Mouse (Mus musculus): ENCODE measurements at regions not wholly inside any gene's neighbourhood (a gene's known extent, or its start where the extent isn't known, plus 50 kb on each side); places are given as distances from the start of the nearest gene placed in this dataset.

DNA sequence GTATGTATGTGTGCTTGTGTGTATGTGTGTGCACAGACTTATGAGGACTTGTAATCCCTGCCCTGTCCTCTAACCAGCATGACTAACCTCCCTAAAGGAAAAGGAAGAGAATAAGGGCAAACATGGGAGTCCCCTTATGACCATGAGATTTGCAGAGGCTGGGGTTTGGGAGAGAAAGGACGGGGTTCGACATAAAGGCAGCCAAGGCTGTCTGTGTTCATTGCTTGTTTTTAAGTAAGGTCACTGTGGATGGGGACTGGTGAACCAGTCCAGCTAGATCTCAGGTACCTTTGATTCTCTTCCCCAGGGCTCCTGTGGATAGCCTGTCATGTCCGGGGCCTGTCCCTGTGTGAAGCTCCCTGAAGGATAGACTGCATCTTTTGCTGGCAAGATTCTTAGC is 55.6 kb downstream of the Irf2bp2 start:
- intact Hi-C loops (cut with DNase I; ENCODE audit: low total_unique reads): no loop called here
- DNase-seq: no peak

DNA sequence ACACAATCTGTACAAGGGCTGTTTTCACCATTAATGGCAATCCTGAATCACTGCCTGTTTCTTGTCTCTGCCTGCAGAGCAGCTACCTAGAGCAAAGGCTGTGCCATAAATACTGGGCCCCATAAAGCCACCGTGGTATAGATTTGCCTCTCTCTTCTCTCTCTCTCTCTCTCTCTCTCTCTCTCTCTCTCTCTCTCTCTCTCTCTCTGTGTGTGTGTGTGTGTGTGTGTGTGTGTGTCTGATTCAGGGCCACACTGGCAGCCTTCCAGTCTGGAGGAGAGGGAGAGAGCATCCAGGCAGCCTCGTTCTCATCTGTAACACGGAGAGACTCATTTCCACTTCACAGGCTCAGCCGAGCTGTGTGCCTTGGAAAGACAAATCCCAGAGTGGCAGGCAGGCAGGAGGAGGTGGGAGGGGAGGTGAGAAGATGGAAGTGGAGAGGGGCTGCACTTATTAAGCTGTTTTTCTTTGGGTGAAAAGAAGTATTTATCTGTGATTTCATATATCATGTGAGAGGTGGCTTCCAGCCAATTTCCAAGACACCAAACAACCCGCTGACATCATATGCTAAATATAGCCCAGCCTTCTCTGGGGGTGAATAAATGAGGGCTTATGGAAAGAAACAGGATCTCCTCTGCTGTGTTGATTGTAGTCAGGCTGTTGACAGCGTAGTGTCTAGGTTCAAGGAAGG is 56.7 kb downstream of the Irf2bp2 start:
- intact Hi-C loops (cut with DNase I; ENCODE audit: low total_unique reads): no loop called here
- peak; percentile 71 for DNase-seq

DNA sequence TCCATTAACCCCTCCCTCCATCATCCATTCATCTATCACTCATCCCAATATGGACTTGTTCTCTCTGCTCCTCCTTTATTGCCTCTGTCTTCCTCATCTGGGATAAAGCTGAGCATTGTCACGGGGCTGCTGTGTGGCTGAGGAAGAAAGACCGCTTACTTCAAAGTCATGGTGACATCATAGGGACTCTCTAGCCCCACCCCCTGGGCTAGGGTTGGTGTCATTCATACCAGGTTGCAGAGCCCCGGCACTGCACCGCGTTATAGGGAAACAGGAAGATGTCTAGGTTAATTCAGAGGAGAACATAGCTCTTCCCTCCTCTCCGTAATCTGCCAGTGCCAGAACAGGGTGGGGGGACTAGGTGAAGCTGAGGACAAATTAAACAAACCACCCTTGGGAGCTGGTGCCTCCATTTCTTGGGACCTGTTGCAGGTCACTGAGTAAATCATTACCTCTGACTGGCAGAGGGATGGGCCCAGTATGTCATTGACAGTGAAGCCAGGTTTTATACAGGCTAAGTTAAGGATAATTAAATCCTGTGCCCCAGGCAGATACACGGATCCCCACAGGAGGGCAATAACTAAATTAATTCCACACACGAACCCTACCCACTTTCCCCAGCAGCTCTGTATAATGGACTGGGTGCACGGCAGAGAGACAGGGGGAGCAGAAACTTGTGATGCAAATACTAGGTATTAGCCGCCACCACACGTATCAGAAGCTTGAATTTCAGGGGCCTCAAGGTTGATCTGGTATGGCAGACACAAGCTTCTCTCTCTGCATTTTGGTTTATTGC is 57.5 kb downstream of the Irf2bp2 start:
- intact Hi-C loops (cut with DNase I; ENCODE audit: low total_unique reads): no loop called here
- no peak for DNase-seq

DNA sequence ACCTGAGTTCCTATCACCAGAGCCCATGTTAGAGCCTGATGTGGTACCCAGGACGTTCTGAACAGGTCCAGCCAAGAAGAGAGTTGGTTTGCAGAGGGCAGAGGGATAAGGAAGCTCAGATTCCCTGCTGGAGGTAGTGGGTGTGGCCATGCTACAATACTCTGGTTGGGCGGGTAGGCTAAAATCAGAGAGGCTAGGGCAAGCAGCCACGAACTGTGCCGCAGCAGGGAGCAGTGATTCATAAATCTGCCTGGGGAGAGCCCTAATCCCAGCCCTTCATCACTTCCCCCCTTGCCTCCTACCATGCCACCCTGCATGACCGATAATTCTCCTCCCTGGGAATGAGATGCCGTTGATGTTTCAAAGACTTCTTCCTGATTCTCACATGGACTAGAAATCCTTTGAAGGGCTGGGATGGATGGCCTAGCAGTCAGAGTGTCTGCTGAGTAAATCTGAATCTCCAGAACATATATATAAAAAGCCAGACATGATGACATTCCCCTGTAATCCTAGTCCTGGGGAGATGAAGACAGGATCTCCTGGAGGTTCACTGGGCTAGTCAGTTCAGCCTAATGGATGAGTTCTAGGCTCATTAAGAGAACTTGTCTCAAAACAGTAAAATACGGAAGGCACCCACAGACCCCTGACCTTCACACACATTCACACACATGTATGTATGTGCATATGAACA is 57.6 kb upstream of the Tarbp1 start:
- intact Hi-C loops (cut with DNase I; ENCODE audit: low total_unique reads): no loop called here
- DNase-seq: peak; percentile 69

DNA sequence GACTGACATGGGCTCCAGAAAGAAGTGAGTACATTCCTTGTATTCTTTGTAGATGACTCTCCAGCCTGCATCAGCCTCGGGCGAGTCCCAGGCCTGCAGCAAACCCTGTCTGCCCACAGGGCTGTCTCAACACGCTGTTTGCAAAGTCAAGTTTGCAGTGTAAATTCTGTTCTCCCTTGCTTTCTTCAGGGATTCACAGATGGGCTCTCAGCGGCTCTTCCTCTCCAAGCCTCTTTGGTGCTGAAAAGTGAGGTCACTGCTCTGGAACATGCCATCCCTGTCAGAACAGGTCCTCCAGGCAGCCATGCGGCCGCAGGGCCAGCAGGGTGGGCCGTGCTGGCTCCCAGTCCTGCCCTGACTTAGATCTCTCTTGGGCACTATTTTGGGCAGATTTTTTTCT is 56.6 kb upstream of the Tarbp1 start:
- intact Hi-C loops (cut with DNase I; ENCODE audit: low total_unique reads): no loop called here
- no peak for DNase-seq

DNA sequence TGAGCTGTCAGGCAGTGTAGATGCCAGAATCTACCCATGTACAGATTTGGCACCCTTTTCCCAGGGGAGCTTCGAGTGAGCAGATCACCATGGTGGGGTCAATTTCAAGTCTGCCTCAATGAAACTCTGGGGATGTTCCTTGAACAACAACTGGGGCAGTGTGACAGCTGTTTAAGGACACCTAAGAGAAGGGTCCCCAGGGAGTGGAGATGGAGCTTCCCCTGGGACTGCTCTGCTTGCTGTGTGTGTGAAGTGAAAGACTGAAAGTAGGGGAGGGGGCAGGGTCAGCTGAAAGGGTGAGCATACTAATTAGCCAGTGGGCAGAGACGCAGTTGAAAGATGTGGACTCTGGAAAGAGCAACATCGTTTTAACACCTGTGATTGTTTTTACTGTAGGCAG is 54.5 kb upstream of the Tarbp1 start:
- no peak for DNase-seq
- intact Hi-C loops (cut with DNase I; ENCODE audit: low total_unique reads): no loop called here

DNA sequence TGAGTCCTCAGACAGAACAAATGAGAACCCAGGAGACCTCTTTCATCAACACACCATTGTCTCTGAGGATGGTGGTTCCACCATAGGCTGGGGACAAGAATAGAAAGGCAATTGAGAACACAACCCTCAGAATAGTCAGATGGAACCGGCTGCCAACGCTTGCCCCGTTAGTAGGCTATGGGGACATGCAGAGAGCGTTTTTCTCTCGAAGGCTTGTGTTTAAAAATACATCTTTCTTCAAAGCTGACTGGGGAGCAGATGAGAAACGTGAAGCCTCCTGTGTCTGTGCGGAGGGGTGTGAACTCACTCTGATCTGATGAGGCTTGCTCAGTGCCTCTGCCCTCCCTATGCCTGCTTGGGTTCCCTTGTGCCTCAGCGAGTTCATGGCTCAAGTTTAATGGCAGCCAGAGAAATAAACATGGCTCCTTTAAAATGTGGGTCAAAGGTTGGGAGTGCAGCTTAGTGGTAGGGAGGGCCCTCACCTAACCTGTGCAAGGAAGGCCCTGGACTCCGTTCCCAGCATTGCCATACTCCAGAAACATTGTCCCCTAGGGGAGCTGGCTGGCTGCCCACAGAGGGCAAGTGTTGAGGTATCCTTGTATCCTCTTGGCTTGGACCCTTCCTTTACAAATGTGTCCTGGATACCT is 53.7 kb upstream of the Tarbp1 start:
- intact Hi-C loops (cut with DNase I; ENCODE audit: low total_unique reads): no loop called here
- no peak for DNase-seq

DNA sequence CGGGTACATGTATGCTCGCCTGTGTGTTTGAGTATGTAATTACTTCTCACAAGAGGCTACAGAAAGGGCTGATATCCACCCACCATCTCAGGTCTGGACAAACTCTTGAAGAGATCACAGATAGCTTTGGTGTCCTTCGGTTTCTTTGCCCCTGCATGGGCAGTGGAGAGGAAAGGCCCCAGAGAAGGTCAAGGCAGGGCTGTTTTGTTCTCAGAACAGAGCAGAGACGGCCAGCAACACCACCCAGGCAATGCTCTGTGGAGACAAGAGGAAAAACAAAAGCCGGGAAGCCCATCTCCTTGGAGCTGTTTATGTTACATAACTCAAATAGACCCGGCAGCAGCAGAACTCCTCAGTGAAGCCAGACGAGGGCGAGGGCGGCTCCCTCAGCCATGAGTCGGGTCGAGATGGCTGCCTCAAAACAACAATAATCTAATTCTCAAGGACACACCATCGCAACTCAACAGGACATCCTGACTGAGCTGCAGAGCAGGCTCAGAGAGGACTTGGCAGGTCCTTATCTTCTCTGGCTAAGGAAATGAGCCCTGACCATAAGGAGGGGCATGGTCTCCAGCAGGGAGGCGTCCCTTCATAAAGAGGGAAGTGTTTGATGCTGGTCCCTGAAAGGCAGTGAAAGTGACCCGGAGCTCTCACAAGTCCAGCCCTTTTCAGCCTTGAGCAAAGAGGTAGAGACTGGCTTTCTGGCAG is 52.2 kb upstream of the Tarbp1 start:
- intact Hi-C loops (cut with DNase I; ENCODE audit: low total_unique reads): no loop called here
- peak; percentile 53 for DNase-seq

DNA sequence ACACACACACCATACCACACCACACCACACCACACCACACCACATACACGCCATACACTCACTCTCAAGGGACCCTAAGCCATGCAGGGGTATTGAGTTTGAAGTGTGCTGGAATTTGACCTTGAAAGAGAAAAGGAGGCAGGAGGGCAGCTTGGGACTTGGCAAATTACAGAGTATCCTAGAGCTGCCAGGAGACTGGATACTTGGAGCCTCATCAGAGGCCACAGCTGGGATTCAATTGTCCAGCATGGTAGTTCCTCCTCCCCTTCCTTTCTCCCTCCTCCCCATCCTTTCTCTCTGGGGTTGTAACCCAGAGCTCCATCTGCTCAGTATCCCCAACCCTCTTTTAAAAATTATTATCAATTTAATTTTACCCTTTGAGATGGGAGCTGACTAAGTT is 50.7 kb upstream of the Tarbp1 start:
- DNase-seq: peak; percentile 32

More for the DNA sequence above, 50.7 kb upstream of the Tarbp1 start:
- intact Hi-C loops (cut with DNase I; ENCODE audit: low total_unique reads): no loop called here
